Mouse (Mus musculus) bone marrow macrophage, adult 2 months (primary cell): Measurements from ENCODE around the gene Suv39h2.
A peak's percentile ranks its signal among the peaks of the same experiment; 100 is the strongest.

Source experiments
- CTCF ChIP-seq: IDR thresholded peaks from 2 replicates; pipeline ENCODE4 v1.5.1; 2012; ENCODE audit warnings: low read depth, mild to moderate bottlenecking, low read length, moderate library complexity
- POLR2A ChIP-seq: IDR thresholded peaks from 2 replicates; pipeline ENCODE4 v1.6.1; 2012; ENCODE audit warnings: mild to moderate bottlenecking, low read depth, low read length, borderline replicate concordance

DNA sequence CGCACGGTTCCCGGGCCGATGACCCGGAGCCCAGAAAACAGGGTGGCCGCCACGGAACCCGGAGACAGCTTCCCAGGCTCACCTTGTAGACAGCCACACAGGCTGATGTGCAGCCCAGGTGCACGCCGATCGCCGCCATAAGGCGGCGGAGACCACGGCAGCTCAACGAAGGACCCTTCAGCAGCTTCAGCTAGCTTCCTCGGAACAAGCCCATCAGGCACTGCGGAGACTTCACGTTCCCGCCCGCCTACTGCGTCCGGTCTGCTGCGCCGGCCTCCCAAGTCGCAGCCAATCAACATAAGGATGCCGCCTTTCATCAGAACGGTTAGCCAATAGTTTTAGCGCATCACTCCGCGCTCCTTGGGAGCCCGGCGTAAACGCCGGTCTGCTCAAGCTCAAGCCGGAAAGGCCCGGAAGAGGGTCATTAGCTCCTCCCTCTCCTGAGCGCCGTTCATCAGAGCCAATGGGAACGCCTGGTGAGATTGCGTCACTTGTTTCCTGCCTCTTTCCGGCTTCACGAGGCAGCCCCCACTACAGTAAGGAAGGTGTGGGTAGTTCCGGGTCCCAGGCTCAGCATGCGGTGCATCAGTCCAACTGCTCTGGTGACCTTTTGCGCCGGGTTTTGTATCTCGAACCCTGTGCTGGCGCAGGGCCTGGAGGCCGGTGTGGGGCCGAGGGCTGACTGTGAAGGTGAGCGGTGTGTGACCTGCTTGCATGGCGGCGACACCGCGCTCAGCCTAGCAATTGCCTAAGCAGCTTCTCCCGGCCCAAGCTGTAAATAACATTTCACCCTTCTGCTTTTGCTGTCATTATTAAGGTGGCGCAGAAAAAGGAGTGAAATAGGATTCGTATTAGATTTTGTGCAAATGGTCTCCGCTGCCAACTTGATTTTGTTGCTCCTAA, 38.0 kb upstream of the Suv39h2 start, which contains the start of the genes Gm45902, Hspa14 and Cdnf:
- TF ChIP-seq CTCF = no peak
- TF ChIP-seq POLR2A = peak; percentile 70; the same call in 1 of the 2 replicates
